Mouse (Mus musculus): ENCODE results near the gene Ercc6l. TPM values are rescaled to one million over a fixed set of nuclear protein-coding genes. Genes with fewer than 3 reads are reported as not detected.
"Not testable (repeated sequence)": the region's sequence is repeated elsewhere in the genome, so short reads cannot be mapped to it uniquely, and the experiment has no call there.

Ercc6l gene
- polyA plus RNA-seq, 1 experiment = 0.44 TPM

DNA sequence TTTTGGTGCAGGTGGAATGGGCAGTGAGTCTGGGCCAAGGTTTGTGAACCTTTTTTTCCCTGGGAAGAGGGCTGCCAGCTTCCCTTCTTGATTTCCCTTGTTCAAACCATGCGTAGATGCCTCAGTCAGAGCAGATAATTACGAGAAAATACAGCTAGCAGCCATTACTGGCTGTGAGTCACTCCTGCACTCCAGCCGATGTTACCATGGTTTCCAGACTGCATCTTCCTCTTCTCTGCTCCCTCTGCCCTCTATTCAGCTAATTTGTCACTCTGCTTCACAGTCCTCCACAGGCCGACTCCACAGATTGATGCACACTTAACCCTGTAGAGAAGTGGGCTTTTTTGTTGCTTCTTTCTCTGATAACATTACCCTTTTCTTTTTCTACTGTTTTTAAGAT is 41.2 kb downstream of the Ercc6l start:
- TF ChIP-seq POLR2A (IDR thresholded peaks at IDR 0.05; ENCODE audit: control insufficient read depth, low read depth, low read length) (no peak), CTCF (IDR thresholded peaks at IDR 0.05; ENCODE audit: control insufficient read depth, insufficient read depth, insufficient replicate concordance, low read depth, low read length) (no peak)
- no peaks in the 10 kb centered on the region for H3K36me3 ChIP-seq (ENCODE audit: control insufficient read depth, insufficient read depth, low read length)
- no peak overlapping the region for H3K4me3 ChIP-seq (ENCODE audit: control insufficient read depth, low read depth, low read length)
- no peak overlapping the region for H3K27ac ChIP-seq (ENCODE audit: control insufficient read depth, insufficient read depth, low read depth, low read length)
- no peaks in the 10 kb centered on the region for H3K27me3 ChIP-seq (ENCODE audit: control insufficient read depth, insufficient read depth, low read length)
- H3K4me1 ChIP-seq (ENCODE audit: control insufficient read depth, insufficient read depth, low read length) = no peaks in the 10 kb centered on the region

DNA sequence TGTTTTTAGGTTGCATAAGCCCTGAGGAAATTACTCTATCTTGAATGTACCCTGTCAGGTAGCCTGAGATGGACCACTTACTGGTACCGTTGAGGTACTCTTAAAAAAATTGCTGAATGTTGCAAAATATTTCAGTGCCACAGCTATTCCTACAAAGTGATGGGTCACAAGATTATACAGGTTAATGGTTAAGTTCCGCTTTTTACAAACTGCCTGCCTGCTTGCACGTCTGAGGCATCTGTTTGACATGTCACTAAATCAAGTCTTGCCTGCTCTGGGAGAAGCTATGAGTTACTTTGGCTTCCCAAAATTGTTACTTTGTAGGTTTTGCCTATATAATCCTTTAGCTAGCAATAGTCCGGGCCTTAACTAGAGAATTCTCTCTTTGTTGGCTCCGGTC is 47.5 kb downstream of the Ercc6l start:
- H3K27me3 ChIP-seq (ENCODE audit: control insufficient read depth, insufficient read depth, low read length); H3K4me3 ChIP-seq (ENCODE audit: control insufficient read depth, low read depth, low read length); H3K36me3 ChIP-seq (ENCODE audit: control insufficient read depth, insufficient read depth, low read length); H3K27ac ChIP-seq (ENCODE audit: control insufficient read depth, insufficient read depth, low read depth, low read length); H3K4me1 ChIP-seq (ENCODE audit: control insufficient read depth, insufficient read depth, low read length): not testable (repeated sequence)

DNA sequence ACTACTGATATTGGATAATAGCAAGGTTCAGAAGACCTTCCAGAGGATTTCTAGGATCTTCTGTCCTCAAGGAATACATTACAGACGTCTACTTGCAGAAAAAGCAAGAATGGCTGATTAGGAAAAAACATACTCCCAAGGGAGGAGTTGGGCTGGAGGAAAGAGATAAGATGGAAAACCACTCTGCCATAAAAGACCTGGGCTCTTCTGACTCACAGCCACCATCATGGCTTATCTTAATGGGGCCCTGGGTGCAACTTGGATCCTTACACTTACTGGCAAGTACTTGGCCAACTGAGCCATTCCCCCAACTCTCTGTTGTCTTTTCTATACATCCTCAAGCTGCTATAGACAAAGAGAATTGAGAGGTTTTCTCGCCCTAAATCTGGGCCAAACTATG is 53.1 kb downstream of the Ercc6l start:
- H3K27me3 ChIP-seq (ENCODE audit: control insufficient read depth, insufficient read depth, low read length); H3K27ac ChIP-seq (ENCODE audit: control insufficient read depth, insufficient read depth, low read depth, low read length); H3K4me3 ChIP-seq (ENCODE audit: control insufficient read depth, low read depth, low read length); H3K36me3 ChIP-seq (ENCODE audit: control insufficient read depth, insufficient read depth, low read length); H3K4me1 ChIP-seq (ENCODE audit: control insufficient read depth, insufficient read depth, low read length): not testable (repeated sequence)

DNA sequence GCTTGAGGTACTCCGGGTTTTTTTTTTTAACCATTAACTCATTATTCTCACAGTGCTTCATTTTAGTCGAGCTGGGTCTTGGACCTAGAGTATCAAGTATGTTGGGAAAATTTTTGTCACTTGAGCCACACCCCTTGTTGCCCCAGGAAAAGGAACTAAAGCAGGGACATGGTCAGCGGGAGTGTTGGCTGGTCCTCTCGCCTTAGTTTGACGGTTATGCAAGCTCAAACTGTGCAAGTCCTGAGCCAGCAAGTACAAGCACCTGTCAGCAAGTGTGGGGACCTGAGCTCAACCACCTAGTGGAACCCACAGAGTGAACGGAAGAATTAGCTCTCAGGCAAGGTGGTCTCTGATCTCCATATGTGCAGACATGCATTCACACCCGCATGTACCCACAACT is 55.0 kb downstream of the Ercc6l start:
- Histone ChIP-seq H3K27me3 (ENCODE audit: control insufficient read depth, insufficient read depth, low read length) (no peaks in the 10 kb centered on the region), H3K27ac (ENCODE audit: control insufficient read depth, insufficient read depth, low read depth, low read length) (no peak overlapping the region), H3K4me1 (ENCODE audit: control insufficient read depth, insufficient read depth, low read length) (no peaks in the 10 kb centered on the region), H3K36me3 (ENCODE audit: control insufficient read depth, insufficient read depth, low read length) (no peaks in the 10 kb centered on the region), H3K4me3 (ENCODE audit: control insufficient read depth, low read depth, low read length) (no peak overlapping the region)
- no peak for TF ChIP-seq POLR2A (IDR thresholded peaks at IDR 0.05; ENCODE audit: control insufficient read depth, low read depth, low read length)
- TF ChIP-seq CTCF (IDR thresholded peaks at IDR 0.05; ENCODE audit: control insufficient read depth, insufficient read depth, insufficient replicate concordance, low read depth, low read length) = no peak

DNA sequence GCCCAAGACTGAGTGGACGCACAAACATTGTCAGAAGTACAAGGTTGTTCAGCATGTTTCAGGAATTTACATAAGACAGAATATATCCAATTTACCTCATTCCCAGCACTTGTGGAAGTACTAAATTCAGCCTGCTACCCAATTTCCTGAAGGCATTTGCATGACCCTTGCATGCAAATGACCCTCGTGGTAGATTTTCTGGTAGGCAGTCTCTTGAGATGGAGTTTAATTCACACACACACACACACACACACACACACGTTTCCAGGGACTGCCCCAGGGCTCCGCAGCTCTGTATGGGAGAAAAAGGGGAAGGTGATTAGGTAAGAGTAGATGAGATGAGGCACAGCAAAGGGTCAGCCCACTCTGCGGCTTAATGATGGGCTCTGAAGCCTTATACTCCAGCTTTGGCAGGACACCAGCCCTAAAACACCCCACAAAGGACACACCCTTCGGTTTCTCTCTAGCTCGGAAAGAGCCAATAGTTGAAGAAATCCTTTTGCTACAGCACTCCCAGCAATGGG is 62.4 kb downstream of the Ercc6l start:
- H3K27me3 ChIP-seq (ENCODE audit: control insufficient read depth, insufficient read depth, low read length) = no peaks in the 10 kb centered on the region

More for the DNA sequence above, 62.4 kb downstream of the Ercc6l start:
- Histone ChIP-seq H3K36me3 (ENCODE audit: control insufficient read depth, insufficient read depth, low read length) (no peaks in the 10 kb centered on the region), H3K4me3 (ENCODE audit: control insufficient read depth, low read depth, low read length) (no peak overlapping the region), H3K27ac (ENCODE audit: control insufficient read depth, insufficient read depth, low read depth, low read length) (no peak overlapping the region), H3K4me1 (ENCODE audit: control insufficient read depth, insufficient read depth, low read length) (no peaks in the 10 kb centered on the region)
- TF ChIP-seq CTCF (IDR thresholded peaks at IDR 0.05; ENCODE audit: control insufficient read depth, insufficient read depth, insufficient replicate concordance, low read depth, low read length) (no peak), POLR2A (IDR thresholded peaks at IDR 0.05; ENCODE audit: control insufficient read depth, low read depth, low read length) (no peak)

Other genes starting within 250 kb of the Ercc6l start
- 0.52 and 0.64 TPM in 2 replicates for gene Rtl5, start 85.8 kb downstream of the Ercc6l start, polyA plus RNA-seq (2012; rRNA removed)
- 4.2 and 5.1 TPM in 2 replicates for gene Pin4, start 37.6 kb downstream of the Ercc6l start, polyA plus RNA-seq (2012; rRNA removed)
- gene Rps4x, start 32.3 kb upstream of the Ercc6l start, polyA plus RNA-seq (2012; rRNA removed) = 27.2 and 39.7 TPM in 2 replicates
- gene Cited1, start 95.1 kb upstream of the Ercc6l start, polyA plus RNA-seq (2012; rRNA removed) = 85.8 and 92.9 TPM in 2 replicates